Mouse (Mus musculus) brain, embryonic 18.5 days (tissue): ENCODE data around the gene Cyp1b1.

Experiments
- DNase-seq: peaks from one replicate; pipeline ENCODE4 v3.0.0-alpha.2; 2012; ENCODE audit warnings: low read depth, low spot score

The Cyp1b1 gene

GRCm38 (mm10) chr17:79714368-79714895 is 429 bp downstream of the Cyp1b1 start:
- DNase-seq: no peak

DNA sequence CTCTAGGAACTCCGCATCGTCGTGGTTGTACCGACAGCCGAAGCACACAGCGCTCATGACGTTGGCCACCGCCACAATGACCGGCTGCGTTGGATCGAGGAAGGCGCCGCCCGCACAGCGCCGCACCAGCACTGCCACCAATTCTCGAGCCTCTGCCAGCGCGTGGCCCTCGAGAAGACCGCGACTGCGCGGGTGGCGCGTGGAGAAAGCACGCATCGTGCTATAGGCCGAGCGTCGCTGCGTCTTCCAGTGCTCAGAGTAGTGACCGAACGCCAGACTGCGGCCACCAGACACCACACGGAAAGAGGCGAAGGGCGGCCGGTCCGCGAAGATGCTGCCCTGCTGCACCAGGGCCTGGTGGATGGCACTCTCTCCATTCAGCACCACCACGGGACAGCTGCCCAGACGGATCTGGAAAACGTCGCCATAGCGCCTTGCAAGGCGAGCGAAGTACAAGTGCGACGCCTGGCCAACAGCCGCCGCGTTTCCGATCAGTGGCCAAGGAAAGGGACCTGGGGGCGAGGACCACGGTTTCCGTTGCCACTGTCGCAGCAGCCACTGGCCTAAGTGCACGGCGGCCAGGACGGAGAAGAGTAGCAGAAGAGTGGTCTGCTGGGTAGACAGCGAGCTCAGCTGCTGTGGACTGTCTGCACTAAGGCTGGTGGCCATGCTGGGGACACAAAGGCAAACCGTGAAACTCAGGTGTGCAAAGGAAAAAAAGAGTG is 1.1 kb downstream of the Cyp1b1 start:
- no peak for DNase-seq

DNA sequence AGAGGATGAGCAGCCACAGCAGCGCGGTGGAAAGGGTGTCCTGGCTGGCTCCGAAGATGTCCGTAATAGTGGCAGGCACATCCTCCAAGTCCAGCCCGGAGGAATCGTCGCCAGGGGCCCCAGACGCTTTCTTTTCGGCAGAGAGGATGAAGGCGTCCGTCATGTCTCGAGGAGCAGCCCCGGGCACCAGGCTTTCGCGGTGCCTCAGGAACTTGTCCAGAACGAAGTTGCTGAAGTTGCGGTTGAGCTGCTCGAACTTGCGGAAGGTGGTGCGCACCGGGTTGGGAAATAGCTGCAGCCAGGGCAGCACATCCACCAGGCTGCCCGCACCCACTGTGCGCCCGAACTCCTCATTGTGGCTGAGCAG is 1.6 kb downstream of the Cyp1b1 start:
- no peak for DNase-seq

DNA sequence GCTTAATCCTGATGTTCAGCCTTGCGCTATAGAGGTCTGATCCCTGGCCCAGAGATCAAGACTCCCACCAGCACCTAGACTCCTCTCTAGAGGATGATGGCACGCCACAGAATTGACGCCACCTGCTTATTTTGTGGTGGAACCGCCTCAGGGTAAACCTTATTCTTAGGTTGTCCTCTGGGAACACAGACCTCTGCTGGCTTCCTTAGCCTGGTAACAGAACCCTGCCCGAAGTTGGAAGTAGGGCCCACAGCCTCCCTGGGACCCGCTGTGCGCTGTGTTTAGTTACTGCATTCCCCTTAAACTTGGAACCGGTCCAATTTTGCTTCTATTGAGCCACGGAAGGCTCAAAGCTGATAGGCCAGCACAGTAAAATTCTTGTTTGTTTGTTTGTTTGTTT is 2.3 kb downstream of the Cyp1b1 start:
- no peak for DNase-seq

DNA sequence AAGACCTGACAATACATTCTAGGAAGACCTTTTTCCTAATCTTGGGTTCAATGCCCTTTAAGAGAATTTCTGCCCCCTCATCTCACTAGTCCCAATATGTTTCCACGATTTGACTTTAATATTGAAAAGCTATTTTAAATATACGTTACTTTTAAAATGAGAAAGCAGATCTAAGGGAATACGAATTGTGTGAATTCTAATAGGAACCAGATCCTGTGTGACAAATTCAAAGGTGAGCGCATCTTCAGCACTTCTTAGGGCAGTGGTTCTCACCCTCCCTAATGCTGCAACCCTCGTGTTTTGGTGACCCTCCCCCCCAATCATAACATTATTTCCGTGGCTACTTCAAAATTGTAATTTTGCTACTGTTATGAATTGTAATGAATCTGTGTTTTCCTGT is 2.9 kb downstream of the Cyp1b1 start:
- no peak for DNase-seq

DNA sequence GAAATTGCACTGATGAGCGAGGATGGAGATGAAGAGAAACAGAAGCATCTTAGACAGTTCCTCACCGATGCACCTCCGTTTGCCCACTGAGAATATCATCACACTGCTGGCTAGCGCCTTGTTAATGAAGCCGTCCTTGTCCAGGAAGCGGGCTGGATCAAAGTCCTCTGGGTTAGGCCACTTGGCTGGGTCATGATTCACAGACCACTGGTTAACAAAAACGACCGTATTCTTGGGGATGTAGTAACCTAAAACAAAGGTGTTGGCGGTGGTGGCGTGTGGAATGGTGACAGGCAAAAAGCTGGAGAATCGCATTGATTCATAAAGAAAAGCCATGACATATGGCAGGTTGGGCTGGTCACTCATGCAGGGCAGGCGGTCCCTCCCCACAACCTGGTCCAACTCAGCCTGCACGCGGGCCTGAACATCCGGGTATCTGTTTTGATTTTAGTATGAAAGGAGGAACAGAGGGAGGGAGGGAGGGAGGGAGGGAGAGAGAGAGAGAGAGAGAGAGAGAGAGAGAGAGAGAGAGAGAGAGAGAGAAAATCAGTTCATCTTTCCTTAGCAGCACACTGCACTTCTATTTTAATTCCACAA is 4.5 kb downstream of the Cyp1b1 start:
- DNase-seq: no peak

- DNase-seq: no peak
These were observed 5.1 kb downstream of the Cyp1b1 start for GRCm38 (mm10) chr17:79709718-79710117.

GRCm38 (mm10) chr17:79708168-79708567 is 6.7 kb downstream of the Cyp1b1 start:
- no peak for DNase-seq

- no peak for DNase-seq
These were observed 9.0 kb downstream of the Cyp1b1 start for GRCm38 (mm10) chr17:79705671-79706455.

DNA sequence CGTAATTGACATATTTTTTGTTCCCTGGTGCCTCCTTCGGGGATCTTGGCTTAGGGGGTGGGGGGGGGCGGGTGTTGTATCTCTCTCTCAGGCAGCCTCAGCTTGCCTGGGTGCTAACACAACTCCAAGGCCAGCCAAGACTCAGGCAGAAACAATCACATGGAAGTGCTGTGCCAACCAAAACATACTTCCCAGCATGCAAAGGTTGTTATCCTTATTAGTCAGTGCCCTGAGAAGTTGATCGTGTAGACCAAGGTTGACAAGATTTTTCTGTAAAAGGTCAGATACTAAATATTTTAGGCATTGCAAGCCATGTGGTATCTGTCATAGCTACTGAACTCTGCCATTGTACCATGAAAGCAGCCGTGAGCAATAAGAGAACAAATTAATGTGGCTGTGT is 14.0 kb downstream of the Cyp1b1 start:
- DNase-seq: no peak

GRCm38 (mm10) chr17:79699197-79699596 is 15.7 kb downstream of the Cyp1b1 start:
- no peak for DNase-seq

- DNase-seq: no peak
These were observed 19.3 kb downstream of the Cyp1b1 start for GRCm38 (mm10) chr17:79695541-79695940.

- no peak for DNase-seq
These were observed 19.8 kb downstream of the Cyp1b1 start for GRCm38 (mm10) chr17:79695106-79695505.

- DNase-seq: no peak
These were observed 44.0 kb downstream of the Cyp1b1 start for GRCm38 (mm10) chr17:79670837-79671236.

- no peak for DNase-seq
These were observed 50.8 kb downstream of the Cyp1b1 start for GRCm38 (mm10) chr17:79664106-79664417.

DNA sequence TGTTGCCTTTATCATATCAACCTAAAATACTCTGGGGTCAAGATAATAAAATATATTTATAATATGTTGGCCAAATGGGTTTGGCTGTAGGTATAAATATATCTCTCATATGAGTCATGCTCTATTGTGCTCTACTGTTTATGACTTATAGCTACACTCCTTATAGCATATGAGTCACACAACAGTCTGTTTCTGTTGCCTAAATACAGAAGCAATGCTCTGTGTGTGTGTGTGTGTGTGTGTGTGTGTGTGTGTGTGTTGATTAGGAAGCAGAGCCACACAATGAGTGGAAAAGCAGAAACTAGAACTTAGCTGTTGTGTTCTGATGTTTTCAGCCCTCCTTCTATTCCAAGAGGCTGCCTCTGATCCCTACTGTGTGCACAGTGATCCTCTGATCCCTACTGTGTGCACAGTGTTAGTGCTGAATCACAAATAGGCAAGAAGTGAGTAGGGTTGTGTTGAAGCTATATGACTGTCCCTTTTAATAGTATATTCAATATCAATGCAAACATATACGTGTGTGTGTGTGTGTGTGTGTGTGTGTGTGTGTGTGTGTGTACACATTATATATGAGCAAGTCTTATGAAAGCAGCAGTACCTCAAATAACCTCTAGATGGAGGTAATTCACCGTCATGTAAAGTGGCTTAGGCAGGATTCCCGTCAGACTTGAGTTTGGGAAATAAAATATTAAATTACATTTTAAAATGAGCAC is 51.3 kb downstream of the Cyp1b1 start:
- peak; percentile 22 for DNase-seq

DNA sequence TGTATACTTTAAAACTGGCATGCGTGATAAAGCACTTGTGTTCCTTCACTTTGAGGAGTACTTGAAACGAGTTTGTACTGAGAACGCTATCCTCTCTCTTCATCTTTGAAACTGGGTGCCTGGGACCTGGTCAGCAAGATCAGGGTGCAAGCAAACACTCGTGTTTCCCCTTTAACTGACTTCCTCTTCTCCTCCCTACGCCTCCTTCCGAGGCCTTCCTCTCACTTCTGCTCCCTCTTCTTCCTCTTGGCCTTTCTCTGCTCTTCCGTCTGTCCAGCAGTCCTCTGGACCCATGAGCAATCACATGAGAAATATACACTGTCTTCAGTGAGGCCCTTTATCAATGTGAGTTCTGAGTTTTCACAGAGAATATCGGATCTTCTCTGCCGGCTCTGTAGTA is 53.0 kb downstream of the Cyp1b1 start:
- DNase-seq: no peak

DNA sequence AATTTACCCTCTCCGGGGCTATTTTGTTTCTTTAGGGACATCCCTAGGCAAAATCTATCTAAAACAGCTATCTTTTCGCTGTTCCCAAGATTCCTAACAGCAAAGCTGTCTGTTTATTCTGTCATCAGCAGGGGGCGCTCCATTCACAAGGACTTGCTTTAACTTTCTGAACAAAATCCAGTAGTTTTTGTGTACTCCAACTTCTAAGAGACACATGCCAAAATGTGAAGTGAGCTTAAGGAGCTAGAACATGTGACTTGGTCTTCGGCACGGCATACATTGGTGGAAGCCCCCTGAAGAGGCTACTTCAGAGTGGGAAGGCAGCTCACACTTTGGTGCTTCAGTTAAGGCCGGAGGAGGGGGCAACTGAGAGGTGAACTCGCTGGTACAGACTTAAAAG is 53.5 kb downstream of the Cyp1b1 start:
- DNase-seq: peak; percentile 4

- no peak for DNase-seq
These were observed 56.0 kb downstream of the Cyp1b1 start for GRCm38 (mm10) chr17:79658863-79659262.

DNA sequence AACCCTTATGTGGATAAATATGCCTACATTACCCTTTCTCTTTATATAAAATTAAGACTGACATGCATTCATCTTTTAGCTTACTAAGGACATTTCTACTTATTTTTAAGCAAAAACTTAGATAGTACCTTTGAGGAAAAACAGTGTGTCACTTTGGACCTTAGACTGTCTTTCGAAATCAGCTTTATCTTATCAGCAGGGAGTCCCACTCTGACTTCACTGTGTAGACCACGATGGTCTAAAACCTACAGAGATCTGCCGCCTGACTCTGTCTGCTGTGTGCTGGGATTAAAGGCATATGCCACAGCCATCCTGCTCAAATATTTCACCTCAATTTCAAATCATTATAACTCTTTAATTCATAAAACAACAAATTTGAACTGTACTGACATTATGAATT is 56.4 kb downstream of the Cyp1b1 start:
- no peak for DNase-seq

DNA sequence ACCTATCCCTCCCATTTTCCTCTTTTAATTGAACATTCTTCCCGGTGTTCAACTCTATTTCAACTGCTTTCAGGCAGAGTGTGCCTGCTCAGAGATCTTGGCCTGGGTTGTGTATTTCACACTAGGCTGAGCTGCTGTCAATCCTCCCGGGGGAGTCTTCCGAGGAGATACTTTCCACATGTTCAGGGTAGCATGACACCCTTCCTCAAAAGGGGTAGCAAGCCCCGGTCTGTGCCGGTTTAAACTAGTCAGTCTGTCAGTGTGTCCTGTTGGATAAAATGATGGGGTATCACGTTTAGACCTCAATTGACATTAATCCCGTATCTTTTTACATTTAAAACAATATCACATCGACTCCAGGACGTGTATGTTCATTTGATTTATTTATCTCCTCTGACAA is 57.1 kb downstream of the Cyp1b1 start:
- no peak for DNase-seq

- DNase-seq: no peak
These were observed 60.7 kb downstream of the Cyp1b1 start for GRCm38 (mm10) chr17:79654187-79654586.
